Mouse (Mus musculus) layer of hippocampus, postnatal 25 days (tissue): ENCODE measurements at regions not wholly inside any gene's neighbourhood (a gene's known extent, or its start where the extent isn't known, plus 50 kb on each side); places are given as distances from the start of the nearest gene placed in this dataset.

Experiments
- DNase-seq, 2 experiments: peaks; one replicate each; pipeline ENCODE4 v3.0.0; 2022; ENCODE audit warnings: mixed read lengths in 2 of 2, low spot score in 1 of 2; ENCODE audit errors: extremely low spot score in 1 of 2

GRCm38 (mm10) chr17:45243103-45243502, 190.4 kb downstream of the Cdc5l start:
- DNase-seq = no peak

- peak in 1 of 2 experiments; percentile 13 for DNase-seq
Measured at GRCm38 (mm10) chr17:45242076-45242475, 191.5 kb downstream of the Cdc5l start.

GRCm38 (mm10) chr17:45240963-45241543, 192.5 kb downstream of the Cdc5l start:
- DNase-seq = no peak

- DNase-seq = no peak
Measured at GRCm38 (mm10) chr17:45240545-45240944, 193.0 kb downstream of the Cdc5l start.

- DNase-seq = no peak
Measured at GRCm38 (mm10) chr17:45237246-45237645, 196.3 kb downstream of the Cdc5l start.

GRCm38 (mm10) chr17:45235401-45235800, 198.1 kb downstream of the Cdc5l start:
- no peak for DNase-seq

- DNase-seq = no peak
Measured at GRCm38 (mm10) chr17:45232874-45233273, 200.7 kb downstream of the Cdc5l start.

- no peak for DNase-seq
Measured at GRCm38 (mm10) chr17:45227190-45227589, 206.3 kb downstream of the Cdc5l start.

GRCm38 (mm10) chr17:45226486-45226885, 207.1 kb downstream of the Cdc5l start:
- no peak for DNase-seq

GRCm38 (mm10) chr17:45221625-45222024, 211.9 kb downstream of the Cdc5l start:
- no peak for DNase-seq

- no peak for DNase-seq
Measured at GRCm38 (mm10) chr17:45217126-45217525, 216.4 kb downstream of the Cdc5l start.

- no peak for DNase-seq
Measured at GRCm38 (mm10) chr17:45215067-45216049, 218.2 kb downstream of the Cdc5l start.

- DNase-seq = no peak
Measured at GRCm38 (mm10) chr17:45210984-45211383, 222.6 kb downstream of the Cdc5l start.

- DNase-seq = no peak
Measured at GRCm38 (mm10) chr17:45209387-45209663, 224.2 kb downstream of the Cdc5l start.

- DNase-seq = peak in 1 of 2 experiments; percentile 34
Measured at GRCm38 (mm10) chr17:45208596-45209386, 224.7 kb downstream of the Cdc5l start.

GRCm38 (mm10) chr17:45195779-45196178, 237.8 kb downstream of the Cdc5l start:
- no peak for DNase-seq

- DNase-seq = no peak
Measured at GRCm38 (mm10) chr17:45194786-45195281, 238.7 kb downstream of the Cdc5l start.

- DNase-seq = peak in 1 of 2 experiments; percentile 38
Measured at GRCm38 (mm10) chr17:45193456-45194025, 240.0 kb downstream of the Cdc5l start.

GRCm38 (mm10) chr17:45187402-45187801, 246.1 kb downstream of the Cdc5l start:
- DNase-seq = no peak

- no peak for DNase-seq
Measured at GRCm38 (mm10) chr17:45176340-45176739, 257.2 kb downstream of the Cdc5l start.
